Mouse (Mus musculus) heart, embryonic 13.5 days (tissue): ENCODE results near the gene Rdh9. TPM values are rescaled to one million over a fixed set of nuclear protein-coding genes. Genes with fewer than 3 reads are reported as not detected.

Experiments
- ATAC-seq: fragments of 200-750 bp; cut with Nextera tagmentation; 2 replicates; pipeline ENCODE4 v1.8.0; 2017; ENCODE audit warnings: moderate TSS enrichment; ENCODE audit not compliant: insufficient number of reproducible peaks, low FRiP score, low TSS enrichment; ENCODE audit errors: extremely low read depth
- H3K27ac ChIP-seq: fragments of 300-500 bp; sonication (generic); replicated peaks from 2 replicates; pipeline ENCODE4 v1.5.1; 2015; ENCODE audit warnings: moderate library complexity, mild to moderate bottlenecking, inconsistent platforms
- H3K27me3 ChIP-seq: fragments of 300-500 bp; sonication (generic); replicated peaks from 2 replicates; pipeline ENCODE4 v1.6.1; 2015; ENCODE audit warnings: mild to moderate bottlenecking, inconsistent platforms
- H3K36me3 ChIP-seq: fragments of 300-500 bp; sonication (generic); 2 replicates; pipeline ENCODE4 v1.6.1; 2015; ENCODE audit warnings: mild to moderate bottlenecking, inconsistent platforms
- H3K4me1 ChIP-seq: fragments of 300-500 bp; sonication (generic); 2 replicates; pipeline ENCODE4 v1.6.1; 2015; ENCODE audit warnings: inconsistent platforms
- H3K4me2 ChIP-seq: fragments of 300-500 bp; sonication (generic); 2 replicates; pipeline ENCODE4 v1.6.1; 2015; ENCODE audit warnings: inconsistent platforms, mild to moderate bottlenecking, moderate library complexity
- H3K4me3 ChIP-seq: fragments of 300-500 bp; sonication (generic); 2 replicates; pipeline ENCODE4 v1.5.1; 2015; ENCODE audit warnings: moderate library complexity, mild to moderate bottlenecking, inconsistent platforms
- H3K9ac ChIP-seq: fragments of 300-500 bp; sonication (generic); 2 replicates; pipeline ENCODE4 v1.6.1; 2015; ENCODE audit warnings: inconsistent platforms, mild to moderate bottlenecking, moderate library complexity
- H3K9me3 ChIP-seq: fragments of 300-500 bp; sonication (generic); 2 replicates; pipeline ENCODE4 v1.6.1; 2016; ENCODE audit warnings: inconsistent platforms
- WGBS: fragments of 180-500 bp; shearing (Covaris S2); methylation state at CpG from one replicate; pipeline ENCODE4 v1.1.7; 2015; ENCODE audit warnings: mixed read lengths; 5-methylcytosine and 5-hydroxymethylcytosine counted together
- polyA plus RNA-seq: library from polyadenylated mRNA; unstranded; fragments of >200 nt; fragmentation: Nextera tagmentation; extraction: Ambion mirVana; gene quantifications from 2 replicates; pipeline ENCODE4 v1.2.1, GENCODE M21; 2015

Rdh9 gene
- 0.15 and 0.23 TPM in 2 replicates for polyA plus RNA-seq

- Histone ChIP-seq H3K4me2 (no peak within 1 kb of the TSS), H3K4me3 (no peak within 1 kb of the TSS), H3K4me1 (no peaks in the 10 kb centered on the region), H3K9me3 (no peaks in the 10 kb centered on the region), H3K27me3 (no peaks in the 10 kb centered on the region), H3K9ac (no peak within 1 kb of the TSS), H3K36me3 (no peaks in the 10 kb centered on the region), H3K27ac (no peak within 1 kb of the TSS)
- WGBS = 68% methylated on average over 2 of the region's 2 CpGs
- ATAC-seq = no peak
Observed at GRCm38 (mm10) chr10:127776011-127776410, at the start of gene Rdh9. Rdh9 (plus strand) TSS chr10:127776386.

DNA sequence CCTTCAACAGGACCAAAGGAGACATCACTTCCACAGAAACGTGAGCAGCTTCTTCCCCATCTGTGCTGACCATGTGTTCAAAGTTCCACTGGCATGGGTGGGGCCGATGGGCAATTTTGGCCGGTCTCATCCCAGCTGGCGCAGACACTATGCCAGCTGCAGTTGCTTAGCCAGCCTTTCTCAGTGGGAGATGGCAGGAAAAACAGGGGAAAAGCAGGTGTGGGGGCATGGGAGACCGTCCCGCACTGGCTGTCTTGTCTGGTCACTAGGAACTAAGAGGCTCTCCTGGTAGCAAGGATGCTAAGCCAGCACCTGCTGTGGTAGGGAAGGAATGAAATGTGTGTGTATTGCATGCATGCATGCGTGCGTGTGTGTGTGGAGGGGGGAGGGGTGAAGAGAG lies 47.7 kb upstream of the Rdh9 start:
- H3K27me3 ChIP-seq = peaks cover 64% of the 10 kb centered on the region
- H3K9ac ChIP-seq = no peak overlapping the region
- no peak overlapping the region for H3K4me2 ChIP-seq
- H3K36me3 ChIP-seq = no peaks in the 10 kb centered on the region
- no peak overlapping the region for H3K4me3 ChIP-seq
- ATAC-seq = no peak
- H3K27ac ChIP-seq = no peak overlapping the region
- 64% methylated on average over 8 of the region's 8 CpGs for WGBS
- H3K9me3 ChIP-seq = no peaks in the 10 kb centered on the region
- H3K4me1 ChIP-seq = no peaks in the 10 kb centered on the region

DNA sequence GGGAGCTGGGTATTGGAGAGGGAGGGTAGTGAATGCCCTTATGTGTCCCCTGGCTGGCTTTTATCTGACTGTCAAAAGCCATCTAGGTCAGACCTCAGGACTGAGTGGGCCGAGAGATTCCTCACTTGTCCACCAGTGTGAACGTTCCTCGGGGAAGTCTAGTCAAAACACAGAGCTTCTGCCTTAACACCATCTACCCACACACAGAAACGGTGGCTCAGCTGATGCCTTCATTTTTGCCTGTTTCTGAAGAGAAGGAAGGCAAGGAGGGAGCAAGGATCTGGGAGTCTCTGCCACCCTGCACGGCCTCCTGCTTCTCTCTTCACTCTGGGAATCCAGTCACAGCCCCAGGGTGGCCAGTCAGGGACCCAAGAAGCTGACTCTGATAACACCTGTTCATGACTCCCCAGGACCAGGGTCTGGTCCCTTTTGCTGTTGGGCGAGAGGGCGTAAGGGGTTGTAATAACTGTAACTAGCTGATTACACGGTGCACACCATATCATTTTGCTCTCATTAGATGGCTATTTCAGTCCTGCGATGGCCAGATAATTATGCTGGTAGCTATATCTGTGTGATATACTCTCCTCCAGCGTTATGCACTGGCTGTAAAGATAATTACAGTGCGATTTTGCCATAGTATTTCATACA lies 45.8 kb upstream of the Rdh9 start:
- H3K27ac ChIP-seq = no peak overlapping the region
- no peaks in the 10 kb centered on the region for H3K36me3 ChIP-seq
- H3K4me3 ChIP-seq = no peak overlapping the region
- 0 out of 2 replicates have a peak, but pooled peaks cover 3% of the 10 kb centered on the region for H3K4me1 ChIP-seq
- H3K4me2 ChIP-seq = no peak overlapping the region
- peaks cover 51% of the 10 kb centered on the region for H3K27me3 ChIP-seq
- ATAC-seq = no peak
- H3K9me3 ChIP-seq = no peaks in the 10 kb centered on the region
- no peak overlapping the region for H3K9ac ChIP-seq
- 56% methylated on average over 11 of the region's 11 CpGs for WGBS

DNA sequence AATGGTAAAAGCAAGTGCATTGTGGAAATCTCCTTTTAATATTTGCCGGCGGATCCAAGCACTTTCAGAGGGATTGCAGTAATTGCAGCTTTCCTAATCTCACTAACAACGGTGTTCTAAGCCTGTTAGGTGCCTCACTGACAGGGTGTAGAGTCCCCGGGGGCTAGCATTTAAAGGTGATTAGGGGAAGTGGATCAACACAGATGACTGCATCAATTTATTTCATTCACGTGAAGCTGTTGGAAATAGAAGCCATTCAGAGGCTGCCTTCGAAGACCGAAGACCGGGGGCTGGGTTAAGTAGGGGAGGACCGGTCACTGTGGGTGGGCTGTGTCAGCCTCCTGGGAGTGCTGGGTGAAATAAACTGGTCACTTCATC lies 45.3 kb upstream of the Rdh9 start:
- Histone ChIP-seq H3K9me3 (no peaks in the 10 kb centered on the region), H3K36me3 (no peaks in the 10 kb centered on the region), H3K27me3 (peaks cover 48% of the 10 kb centered on the region), H3K27ac (no peak overlapping the region), H3K9ac (no peak overlapping the region), H3K4me1 (0 out of 2 replicates have a peak, but pooled peaks cover 3% of the 10 kb centered on the region), H3K4me3 (no peak overlapping the region), H3K4me2 (no peak overlapping the region)
- no peak for ATAC-seq
- 55% methylated on average over 9 of the region's 9 CpGs for WGBS

GRCm38 (mm10) chr10:127731397-127731796 lies 44.8 kb upstream of the Rdh9 start:
- Histone ChIP-seq H3K27me3 (peaks cover 46% of the 10 kb centered on the region), H3K27ac (no peak overlapping the region), H3K9me3 (no peaks in the 10 kb centered on the region), H3K9ac (no peak overlapping the region), H3K4me2 (no peak overlapping the region), H3K4me1 (0 out of 2 replicates have a peak, but pooled peaks cover 3% of the 10 kb centered on the region), H3K36me3 (no peaks in the 10 kb centered on the region), H3K4me3 (no peak overlapping the region)
- no peak for ATAC-seq
- 32% methylated on average over 5 of the region's 5 CpGs for WGBS

DNA sequence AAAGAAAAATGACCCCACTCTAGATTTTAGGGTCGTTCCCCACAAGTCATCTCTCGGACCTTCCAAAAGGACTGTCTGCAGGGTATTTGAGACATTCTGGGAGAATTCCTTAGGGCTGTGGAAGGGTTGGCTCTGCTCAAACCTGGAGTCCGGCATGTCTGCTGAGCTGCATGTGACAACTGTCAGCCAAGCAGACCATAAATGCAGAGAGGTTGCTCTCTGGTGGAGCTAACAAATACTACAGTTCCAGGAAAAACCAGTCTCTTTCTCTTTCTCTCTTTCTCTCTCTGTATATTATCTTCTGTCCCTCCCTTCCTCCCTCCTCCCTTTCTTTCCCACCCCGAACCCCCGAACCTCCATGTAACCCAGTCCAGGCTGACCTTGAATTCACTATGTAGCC lies 41.8 kb upstream of the Rdh9 start:
- Histone ChIP-seq H3K9ac (no peak overlapping the region), H3K36me3 (no peaks in the 10 kb centered on the region), H3K4me3 (no peak overlapping the region), H3K27me3 (peaks cover 19% of the 10 kb centered on the region), H3K4me2 (no peak overlapping the region), H3K9me3 (no peaks in the 10 kb centered on the region), H3K27ac (no peak overlapping the region), H3K4me1 (peaks cover 12% of the 10 kb centered on the region)
- no peak for ATAC-seq
- 36% methylated on average over 5 of the region's 5 CpGs for WGBS

DNA sequence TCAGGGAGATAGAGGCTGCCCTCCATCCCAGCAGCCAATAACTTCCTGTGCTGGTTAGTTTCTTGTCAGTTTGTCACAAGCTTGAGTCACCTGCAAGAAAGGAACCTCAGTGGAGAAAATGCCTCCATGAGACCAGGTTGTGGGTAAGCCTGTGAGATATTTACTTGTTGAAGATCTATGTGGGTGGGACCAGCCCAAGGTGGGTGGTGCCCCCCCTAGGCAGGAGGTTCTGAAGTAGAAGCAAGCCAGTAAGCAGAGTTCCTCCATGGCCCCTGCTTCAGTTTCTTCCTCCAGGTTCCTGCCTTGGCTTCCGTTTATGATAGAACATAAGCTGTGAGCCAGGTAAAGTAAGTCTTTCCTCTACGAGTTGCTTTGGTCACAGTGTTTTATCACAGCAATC lies 39.9 kb upstream of the Rdh9 start:
- Histone ChIP-seq H3K36me3 (peaks cover 2% of the 10 kb centered on the region), H3K4me1 (peaks cover 26% of the 10 kb centered on the region), H3K9ac (no peak overlapping the region), H3K9me3 (no peaks in the 10 kb centered on the region), H3K27ac (no peak overlapping the region), H3K4me3 (no peak overlapping the region), H3K4me2 (no peak overlapping the region), H3K27me3 (peaks cover 4% of the 10 kb centered on the region; the same call in 1 of the 2 replicates)
- ATAC-seq = no peak
- 74% methylated on average over 2 of the region's 2 CpGs for WGBS

GRCm38 (mm10) chr10:127736916-127737315 lies 39.3 kb upstream of the Rdh9 start:
- H3K4me2 ChIP-seq = no peak overlapping the region
- H3K4me3 ChIP-seq = no peak overlapping the region
- no peak for ATAC-seq
- no peak overlapping the region for H3K9ac ChIP-seq
- H3K27me3 ChIP-seq = 0 out of 2 replicates have a peak, but pooled peaks cover 4% of the 10 kb centered on the region
- peaks cover 8% of the 10 kb centered on the region for H3K36me3 ChIP-seq
- no peak overlapping the region for H3K27ac ChIP-seq
- no peaks in the 10 kb centered on the region for H3K9me3 ChIP-seq
- 43% methylated on average over 4 of the region's 4 CpGs for WGBS
- peaks cover 27% of the 10 kb centered on the region for H3K4me1 ChIP-seq

DNA sequence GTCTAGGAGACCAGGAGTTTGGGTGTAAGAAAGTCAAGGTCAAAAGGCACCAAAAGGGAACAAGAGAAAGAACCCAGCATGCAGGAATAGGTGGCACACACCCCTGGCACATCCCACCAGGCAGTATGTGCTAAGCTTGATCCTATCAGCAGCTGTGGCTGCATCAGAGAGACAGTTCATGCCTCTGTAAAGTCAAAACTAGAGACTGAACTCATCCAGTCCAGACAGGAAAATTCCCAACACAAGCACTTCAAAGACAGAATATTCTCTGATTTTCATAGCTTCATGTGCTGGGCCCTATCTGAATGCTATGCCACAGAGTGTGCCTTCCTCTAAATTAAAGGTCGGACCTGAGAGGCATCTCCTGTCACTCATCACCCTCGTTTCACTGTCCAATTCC lies 38.6 kb upstream of the Rdh9 start:
- Histone ChIP-seq H3K27me3 (0 out of 2 replicates have a peak, but pooled peaks cover 4% of the 10 kb centered on the region), H3K36me3 (peaks cover 15% of the 10 kb centered on the region), H3K9ac (no peak overlapping the region), H3K4me1 (peaks cover 27% of the 10 kb centered on the region), H3K4me3 (no peak overlapping the region), H3K9me3 (no peaks in the 10 kb centered on the region), H3K27ac (no peak overlapping the region), H3K4me2 (no peak overlapping the region)
- no peak for ATAC-seq
- 19% methylated on average over 2 of the region's 2 CpGs for WGBS

GRCm38 (mm10) chr10:127738151-127738882 lies 37.9 kb upstream of the Rdh9 start:
- H3K9me3 ChIP-seq = no peaks in the 10 kb centered on the region
- H3K9ac ChIP-seq = peak overlapping the region; percentile 99; the same call in 1 of the 2 replicates
- no peak for ATAC-seq
- 0 out of 2 replicates have a peak, but pooled peaks cover 4% of the 10 kb centered on the region for H3K27me3 ChIP-seq
- H3K27ac ChIP-seq = 0 out of 2 replicates have a peak overlapping the region, but pooled peaks have one; percentile 62
- H3K4me3 ChIP-seq = peak overlapping the region; percentile 94
- H3K4me1 ChIP-seq = peaks cover 27% of the 10 kb centered on the region
- peak overlapping the region; percentile 89 for H3K4me2 ChIP-seq
- WGBS = 38% methylated on average over 13 of the region's 13 CpGs
- H3K36me3 ChIP-seq = peaks cover 22% of the 10 kb centered on the region

GRCm38 (mm10) chr10:127739083-127739660 lies 37.0 kb upstream of the Rdh9 start, which contains the start of gene Zbtb39:
Zbtb39 (plus strand) TSS chr10:127739538.
- 1% methylated on average over 30 of the region's 61 CpGs for WGBS
- Histone ChIP-seq H3K27me3 (0 out of 2 replicates have a peak, but pooled peaks cover 4% of the 10 kb centered on the region), H3K36me3 (peaks cover 31% of the 10 kb centered on the region), H3K4me1 (peaks cover 23% of the 10 kb centered on the region), H3K4me2 (peak within 1 kb of the TSS; percentile 89), H3K9me3 (no peaks in the 10 kb centered on the region), H3K4me3 (peak within 1 kb of the TSS; percentile 94), H3K27ac (peak within 1 kb of the TSS; percentile 80), H3K9ac (peak within 1 kb of the TSS; percentile 99)
- peak; percentile 83 for ATAC-seq
